Mouse (Mus musculus): Measurements from ENCODE around the gene Hoxd3. TPM values are rescaled to one million over a fixed set of nuclear protein-coding genes. Genes with fewer than 3 reads are reported as not detected.

Gene Hoxd3
- polyA plus RNA-seq, 1 experiment from 2014 or later: not detected

- no peaks in the 10 kb centered on the region for H3K9me3 ChIP-seq (ENCODE audit: control insufficient read depth, low read length)
- DNase-seq: no peak
- no peaks in the 10 kb centered on the region for H3K4me1 ChIP-seq (ENCODE audit: control insufficient read depth, insufficient read depth, low read length)
- WGBS: 3% methylated on average over 9 of the region's 9 CpGs
- H3K9ac ChIP-seq (replicated peaks; ENCODE audit: low read length): no peak overlapping the region
- H3K4me2 ChIP-seq (ENCODE audit: low read length): no peak overlapping the region
- ATAC-seq (ENCODE audit: low FRiP score, low TSS enrichment): no peak
- no peak overlapping the region for H3K4me3 ChIP-seq (replicated peaks; ENCODE audit: low read depth, low read length)
- peaks cover 99% of the 10 kb centered on the region for H3K27me3 ChIP-seq (ENCODE audit: control insufficient read depth, insufficient read depth, low read length)
- no peak overlapping the region for H3K27ac ChIP-seq (replicated peaks; ENCODE audit: low read depth, low read length)
- H3K36me3 ChIP-seq (ENCODE audit: control insufficient read depth, insufficient read depth, low read length): no peaks in the 10 kb centered on the region
Observed at GRCm38 (mm10) chr2:74676376-74677052, 35.2 kb upstream of the Hoxd3 start.

DNA sequence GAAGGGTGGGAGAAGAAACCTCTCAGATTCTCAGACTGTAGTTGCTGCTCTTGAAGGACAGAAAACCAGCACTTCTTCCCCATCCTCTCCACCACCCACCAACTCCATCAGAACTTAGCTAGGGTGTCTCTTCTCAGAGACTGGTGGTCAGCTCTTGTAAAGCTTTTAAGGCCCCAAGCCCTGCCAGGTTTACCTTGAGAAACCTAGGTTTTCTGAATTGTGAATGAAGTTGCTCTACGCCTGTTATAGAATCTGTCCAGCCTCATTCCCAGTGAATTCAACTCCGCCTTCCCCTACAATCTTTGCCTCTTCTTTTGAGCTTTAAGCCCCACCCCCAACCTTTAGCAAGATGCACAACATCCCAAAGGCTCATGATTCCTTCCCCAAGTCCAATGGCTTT, 34.6 kb upstream of the Hoxd3 start:
- Histone ChIP-seq H3K9me3 (ENCODE audit: control insufficient read depth, low read length) (no peaks in the 10 kb centered on the region), H3K27me3 (ENCODE audit: control insufficient read depth, insufficient read depth, low read length) (peaks cover 99% of the 10 kb centered on the region), H3K36me3 (ENCODE audit: control insufficient read depth, insufficient read depth, low read length) (no peaks in the 10 kb centered on the region), H3K9ac (replicated peaks; ENCODE audit: low read length) (no peak overlapping the region), H3K4me3 (replicated peaks; ENCODE audit: low read depth, low read length) (no peak overlapping the region), H3K4me2 (ENCODE audit: low read length) (no peak overlapping the region), H3K4me1 (ENCODE audit: control insufficient read depth, insufficient read depth, low read length) (no peaks in the 10 kb centered on the region), H3K27ac (replicated peaks; ENCODE audit: low read depth, low read length) (no peak overlapping the region)
- ATAC-seq (ENCODE audit: low FRiP score, low TSS enrichment) (no peak), DNase-seq (no peak)
- 9% methylated on average over 2 of the region's 2 CpGs for WGBS

DNA sequence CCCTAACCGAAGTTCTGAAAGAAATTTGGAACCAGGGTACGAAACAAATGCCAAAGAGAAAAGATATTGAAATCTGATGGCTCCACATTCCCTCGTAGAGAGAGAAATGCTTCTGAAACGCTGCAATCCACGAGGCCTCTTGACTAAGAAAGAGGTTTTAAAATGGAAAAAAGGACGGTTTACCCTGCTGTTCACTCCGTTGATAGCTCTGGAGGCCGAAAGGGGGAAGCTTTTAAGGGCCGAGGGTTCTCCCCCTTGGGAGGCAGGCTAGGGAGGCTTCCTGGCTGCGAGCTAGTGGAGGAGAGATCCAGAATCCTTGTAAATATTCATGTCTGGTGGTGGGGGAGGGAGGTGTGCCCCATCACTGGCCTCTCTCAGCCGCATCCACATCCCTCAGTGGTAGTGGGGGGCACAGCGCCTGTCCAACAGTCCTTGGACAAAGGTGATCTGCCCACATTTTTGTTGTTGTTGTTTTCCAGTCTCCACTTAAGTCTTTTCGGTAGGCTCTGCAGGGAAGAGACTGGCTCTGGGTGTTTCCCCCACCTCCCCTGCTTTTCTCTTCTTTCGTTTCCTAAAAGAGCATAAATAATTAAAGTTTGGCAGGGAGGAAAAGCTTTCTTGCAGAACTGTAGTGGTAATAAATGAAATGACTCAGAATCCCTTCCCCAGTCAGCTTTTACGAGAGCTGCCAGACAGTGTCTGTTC, 32.7 kb upstream of the Hoxd3 start, which contains the start of gene Hoxd11:
Gene Hoxd11 (plus strand): TSS at position 667 of the 705 bp plus-strand sequence.
- 2% methylated on average over 15 of the region's 15 CpGs for WGBS
- Histone ChIP-seq H3K4me1 (ENCODE audit: control insufficient read depth, insufficient read depth, low read length) (0 out of 2 replicates have a peak, but pooled peaks cover 4% of the 10 kb centered on the region), H3K4me3 (replicated peaks; ENCODE audit: low read depth, low read length) (no peak within 1 kb of the TSS), H3K9me3 (ENCODE audit: control insufficient read depth, low read length) (no peaks in the 10 kb centered on the region), H3K27me3 (ENCODE audit: control insufficient read depth, insufficient read depth, low read length) (peaks cover 99% of the 10 kb centered on the region), H3K27ac (replicated peaks; ENCODE audit: low read depth, low read length) (no peak within 1 kb of the TSS), H3K9ac (replicated peaks; ENCODE audit: low read length) (no peak within 1 kb of the TSS), H3K4me2 (ENCODE audit: low read length) (no peak within 1 kb of the TSS), H3K36me3 (ENCODE audit: control insufficient read depth, insufficient read depth, low read length) (no peaks in the 10 kb centered on the region)
- DNase-seq: no peak
- ATAC-seq (ENCODE audit: low FRiP score, low TSS enrichment): no peak

DNA sequence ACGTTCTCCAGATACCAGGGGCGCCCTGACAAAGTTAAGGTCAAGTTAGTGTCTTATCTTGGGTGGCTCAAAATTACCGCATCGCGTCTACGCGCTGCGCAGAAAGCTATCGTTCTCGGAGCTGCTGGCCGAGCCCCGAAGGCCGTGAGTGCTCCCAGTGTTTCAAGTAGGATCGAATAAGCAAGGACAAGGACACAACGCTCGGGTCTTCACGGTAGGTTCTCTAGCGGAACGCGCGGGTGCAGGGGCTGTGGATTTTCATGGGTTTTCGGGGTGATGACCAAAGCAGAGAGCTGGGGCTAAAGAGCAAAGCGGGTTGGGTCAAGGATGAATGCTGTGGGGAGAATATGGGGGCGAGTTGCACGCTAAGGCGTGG, 32.1 kb upstream of the Hoxd3 start:
- H3K4me1 ChIP-seq (ENCODE audit: control insufficient read depth, insufficient read depth, low read length): 0 out of 2 replicates have a peak, but pooled peaks cover 4% of the 10 kb centered on the region
- no peak overlapping the region for H3K9ac ChIP-seq (replicated peaks; ENCODE audit: low read length)
- peaks cover 99% of the 10 kb centered on the region for H3K27me3 ChIP-seq (ENCODE audit: control insufficient read depth, insufficient read depth, low read length)
- DNase-seq (no peak), ATAC-seq (ENCODE audit: low FRiP score, low TSS enrichment) (no peak)
- H3K36me3 ChIP-seq (ENCODE audit: control insufficient read depth, insufficient read depth, low read length): no peaks in the 10 kb centered on the region
- no peaks in the 10 kb centered on the region for H3K9me3 ChIP-seq (ENCODE audit: control insufficient read depth, low read length)
- no peak overlapping the region for H3K4me3 ChIP-seq (replicated peaks; ENCODE audit: low read depth, low read length)
- WGBS: under 1% methylated on average over 26 of the region's 26 CpGs
- H3K4me2 ChIP-seq (ENCODE audit: low read length): no peak overlapping the region
- no peak overlapping the region for H3K27ac ChIP-seq (replicated peaks; ENCODE audit: low read depth, low read length)

DNA sequence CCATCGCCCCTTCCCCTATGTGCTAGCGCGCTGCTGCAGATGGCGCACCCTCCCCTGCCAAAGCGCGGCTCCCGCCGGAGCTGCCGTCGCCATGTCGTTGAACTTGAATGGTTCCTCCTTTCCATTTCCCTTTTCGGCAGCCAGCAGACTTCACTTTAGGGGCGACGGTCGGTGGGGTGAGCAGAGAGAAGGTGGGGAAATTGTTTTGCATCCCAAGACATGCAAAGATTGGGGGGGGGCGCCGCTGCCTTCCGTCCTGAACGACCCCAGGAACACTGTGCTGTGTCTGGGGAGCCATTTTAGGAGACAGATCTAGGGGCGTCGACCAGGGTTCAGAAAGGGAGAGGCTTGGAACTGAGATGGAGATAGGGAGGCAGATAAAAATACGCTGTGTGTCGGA, 31.7 kb upstream of the Hoxd3 start:
- ATAC-seq (ENCODE audit: low FRiP score, low TSS enrichment) (no peak), DNase-seq (no peak)
- Histone ChIP-seq H3K27me3 (ENCODE audit: control insufficient read depth, insufficient read depth, low read length) (peaks cover 99% of the 10 kb centered on the region), H3K4me3 (replicated peaks; ENCODE audit: low read depth, low read length) (no peak overlapping the region), H3K36me3 (ENCODE audit: control insufficient read depth, insufficient read depth, low read length) (no peaks in the 10 kb centered on the region), H3K4me2 (ENCODE audit: low read length) (no peak overlapping the region), H3K4me1 (ENCODE audit: control insufficient read depth, insufficient read depth, low read length) (0 out of 2 replicates have a peak, but pooled peaks cover 4% of the 10 kb centered on the region), H3K9me3 (ENCODE audit: control insufficient read depth, low read length) (no peaks in the 10 kb centered on the region), H3K27ac (replicated peaks; ENCODE audit: low read depth, low read length) (no peak overlapping the region), H3K9ac (replicated peaks; ENCODE audit: low read length) (no peak overlapping the region)
- under 1% methylated on average over 23 of the region's 23 CpGs for WGBS

DNA sequence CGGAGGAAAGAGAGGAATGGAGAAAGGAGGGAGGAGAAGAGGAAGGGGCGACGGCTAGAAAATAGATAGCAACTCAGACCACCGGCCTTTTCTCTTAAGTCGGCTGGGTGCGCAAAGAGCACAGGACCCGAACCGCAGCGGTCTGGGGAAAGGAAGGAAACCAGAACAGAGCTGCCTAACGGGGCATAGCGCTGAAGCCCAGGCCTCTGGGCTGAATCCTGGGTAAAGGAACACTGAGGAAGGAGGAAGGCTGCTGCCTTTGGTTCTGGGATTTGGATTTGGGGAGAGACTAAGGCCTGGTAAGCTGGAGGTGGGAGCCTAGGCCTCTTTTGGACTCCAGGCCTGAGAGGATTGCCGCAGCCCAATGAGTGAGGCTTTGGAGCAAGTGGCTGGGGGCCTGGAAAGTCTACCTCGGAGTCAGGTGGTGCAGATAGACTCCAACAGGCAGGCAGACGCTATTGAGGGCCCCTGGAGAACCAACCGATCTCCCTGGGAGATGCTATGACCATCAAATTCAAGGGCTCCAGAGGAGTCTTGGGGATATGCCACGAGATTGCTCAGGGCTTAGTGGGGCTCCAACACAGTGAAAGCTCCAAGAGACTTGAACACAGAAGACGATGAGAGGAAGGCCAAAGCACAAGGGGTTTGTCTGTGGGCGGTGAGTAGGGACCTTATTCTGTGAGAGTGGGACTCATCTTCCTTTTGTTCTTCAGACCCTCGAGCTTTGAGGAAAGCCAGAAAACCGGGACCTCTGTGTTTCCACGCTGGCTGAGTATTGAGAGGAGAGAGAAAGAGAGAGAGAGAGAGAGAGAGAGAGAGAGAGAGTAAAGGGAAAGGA, 30.9 kb upstream of the Hoxd3 start:
- no peak overlapping the region for H3K4me3 ChIP-seq (replicated peaks; ENCODE audit: low read depth, low read length)
- no peak overlapping the region for H3K27ac ChIP-seq (replicated peaks; ENCODE audit: low read depth, low read length)
- H3K9ac ChIP-seq (replicated peaks; ENCODE audit: low read length): no peak overlapping the region
- 2% methylated on average over 21 of the region's 21 CpGs for WGBS
- H3K36me3 ChIP-seq (ENCODE audit: control insufficient read depth, insufficient read depth, low read length): no peaks in the 10 kb centered on the region
- H3K4me1 ChIP-seq (ENCODE audit: control insufficient read depth, insufficient read depth, low read length): 0 out of 2 replicates have a peak, but pooled peaks cover 4% of the 10 kb centered on the region
- H3K27me3 ChIP-seq (ENCODE audit: control insufficient read depth, insufficient read depth, low read length): peaks cover 99% of the 10 kb centered on the region
- no peak for DNase-seq
- ATAC-seq (ENCODE audit: low FRiP score, low TSS enrichment): no peak
- no peaks in the 10 kb centered on the region for H3K9me3 ChIP-seq (ENCODE audit: control insufficient read depth, low read length)
- no peak overlapping the region for H3K4me2 ChIP-seq (ENCODE audit: low read length)

DNA sequence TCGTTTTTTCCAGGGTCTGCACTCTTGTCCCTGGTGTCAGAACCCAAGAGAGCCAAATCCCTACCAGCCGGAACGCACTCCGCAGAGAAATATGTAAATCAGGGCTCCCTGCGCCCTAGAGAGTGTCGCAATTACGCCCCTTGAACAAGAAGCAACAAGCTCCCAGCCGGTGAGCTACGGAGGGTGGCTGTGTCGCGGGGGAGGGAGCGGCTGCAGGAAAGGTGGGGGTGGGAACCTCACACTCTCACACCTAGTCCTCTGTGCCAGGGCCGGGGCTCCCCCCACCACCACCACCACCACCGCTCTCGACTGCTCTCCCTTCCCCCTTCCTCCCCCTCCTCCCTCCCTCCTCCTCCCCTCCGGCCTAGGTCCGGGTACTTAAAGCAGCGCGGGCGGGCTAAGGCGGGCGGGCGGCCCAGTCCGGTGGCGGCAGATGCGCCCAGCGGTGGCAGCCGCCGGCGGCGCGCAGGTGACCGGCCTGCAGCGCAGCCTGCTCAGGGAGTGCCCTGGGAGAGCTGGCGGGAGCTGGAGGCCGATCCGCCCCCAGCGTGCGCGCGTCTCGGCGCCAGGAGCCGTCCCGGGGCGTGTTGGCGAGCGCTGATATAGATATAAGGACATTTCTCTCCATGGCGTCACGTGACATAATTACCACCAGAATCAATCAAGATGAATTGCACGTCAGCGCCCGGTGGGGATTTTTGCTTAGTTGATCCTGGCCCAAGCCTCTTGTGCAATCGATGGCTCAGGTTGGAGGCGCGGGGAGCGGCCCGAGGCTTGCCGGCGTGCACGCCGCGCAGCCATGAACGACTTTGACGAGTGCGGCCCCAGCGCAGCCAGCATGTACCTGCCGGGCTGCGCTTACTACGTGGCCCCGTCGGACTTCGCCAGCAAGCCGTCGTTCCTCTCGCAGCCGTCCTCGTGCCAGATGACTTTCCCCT, 29.9 kb upstream of the Hoxd3 start:
- Histone ChIP-seq H3K36me3 (ENCODE audit: control insufficient read depth, insufficient read depth, low read length) (no peaks in the 10 kb centered on the region), H3K9ac (replicated peaks; ENCODE audit: low read length) (no peak overlapping the region), H3K4me1 (ENCODE audit: control insufficient read depth, insufficient read depth, low read length) (0 out of 2 replicates have a peak, but pooled peaks cover 4% of the 10 kb centered on the region), H3K4me2 (ENCODE audit: low read length) (no peak overlapping the region), H3K27ac (replicated peaks; ENCODE audit: low read depth, low read length) (no peak overlapping the region), H3K27me3 (ENCODE audit: control insufficient read depth, insufficient read depth, low read length) (peaks cover 98% of the 10 kb centered on the region), H3K9me3 (ENCODE audit: control insufficient read depth, low read length) (no peaks in the 10 kb centered on the region), H3K4me3 (replicated peaks; ENCODE audit: low read depth, low read length) (peak overlapping the region; percentile 8; the same call in 1 of the 2 replicates)
- DNase-seq (no peak), ATAC-seq (ENCODE audit: low FRiP score, low TSS enrichment) (0 out of 2 replicates have a peak, but pooled peaks have one; percentile 14)
- WGBS: 1% methylated on average over 75 of the region's 78 CpGs

- no peak for DNase-seq
- H3K27ac ChIP-seq (replicated peaks; ENCODE audit: low read depth, low read length): no peak overlapping the region
- no peak overlapping the region for H3K4me2 ChIP-seq (ENCODE audit: low read length)
- 0 out of 2 replicates have a peak, but pooled peaks cover 4% of the 10 kb centered on the region for H3K4me1 ChIP-seq (ENCODE audit: control insufficient read depth, insufficient read depth, low read length)
- 0 out of 2 replicates have a peak overlapping the region, but pooled peaks have one; percentile 8 for H3K4me3 ChIP-seq (replicated peaks; ENCODE audit: low read depth, low read length)
- H3K36me3 ChIP-seq (ENCODE audit: control insufficient read depth, insufficient read depth, low read length): no peaks in the 10 kb centered on the region
- peaks cover 98% of the 10 kb centered on the region for H3K27me3 ChIP-seq (ENCODE audit: control insufficient read depth, insufficient read depth, low read length)
- whole genome bisulfite sequencing: under 1% methylated on average over 49 of the region's 51 CpGs
- no peak overlapping the region for H3K9ac ChIP-seq (replicated peaks; ENCODE audit: low read length)
- no peak for ATAC-seq (ENCODE audit: low FRiP score, low TSS enrichment)
- no peaks in the 10 kb centered on the region for H3K9me3 ChIP-seq (ENCODE audit: control insufficient read depth, low read length)
Observed at GRCm38 (mm10) chr2:74682796-74683195, 28.9 kb upstream of the Hoxd3 start.

Data from midbrain, embryonic 14.5 days (tissue).